16 mouse cellular contexts compared by ENCODE assay signal in genomic region chr4:24429929-24430752, GRCm38 (mm10).
DNase-seq lines count a peak whose midpoint lies in the region; ATAC-seq and TF ChIP-seq lines count a peak whose summit lies in the region.
"Had no signal": no experiment of that assay in that cellular context is flagged by ENCODE, and none has a peak within 500 bp of the region (broad histone marks: within the 10 kb centered on the region; RNA-seq: fewer than 3 reads in every experiment).

No protein-coding gene starts in this region.

- peak; percentile 47 for ATAC-seq in forebrain, embryonic 12.5 days (ENCODE audit: low FRiP score)
- peak; percentile 45; the same call in 1 of the 2 replicates for ATAC-seq in midbrain, embryonic 12.5 days (ENCODE audit: low FRiP score, low read depth)

- no peaks in the 10 kb centered on the region for H3K36me3 ChIP-seq in forebrain, embryonic 12.5 days (replicated peaks)
- H3K36me3 ChIP-seq in hindbrain, embryonic 10.5 days: no peaks in the 10 kb centered on the region
- H3K36me3 ChIP-seq in midbrain, embryonic 12.5 days: no peaks in the 10 kb centered on the region
- H3K36me3 ChIP-seq: embryonic facial prominence, embryonic 15.5 days; limb, embryonic 13.5 days; lung, embryonic 15.5 days had no signal

- H3K27ac ChIP-seq in forebrain, embryonic 12.5 days: peak overlapping the region; percentile 82
- H3K27ac ChIP-seq in hindbrain, embryonic 10.5 days: peak overlapping the region; percentile 72; the same call in 1 of the 2 replicates
- H3K27ac ChIP-seq in midbrain, embryonic 12.5 days (replicated peaks): peak overlapping the region; percentile 79
- H3K27ac ChIP-seq in olfactory bulb, adult 2 months (ENCODE audit: insufficient read depth, low read depth, low read length): no peak overlapping the region
- H3K27ac ChIP-seq: embryonic facial prominence, embryonic 15.5 days; limb, embryonic 13.5 days; lung, embryonic 15.5 days had no signal

- H3K4me3 ChIP-seq in forebrain, embryonic 12.5 days (replicated peaks): peak overlapping the region; percentile 34
- no peak overlapping the region for H3K4me3 ChIP-seq in hindbrain, embryonic 10.5 days
- H3K4me3 ChIP-seq in midbrain, embryonic 12.5 days: peak overlapping the region; percentile 28
- H3K4me3 ChIP-seq in olfactory bulb, adult 2 months (ENCODE audit: insufficient read depth, low read depth, low read length): peak overlapping the region; percentile 18
- H3K4me3 ChIP-seq: embryonic facial prominence, embryonic 15.5 days; limb, embryonic 13.5 days; lung, embryonic 15.5 days; megakaryocyte, embryonic 14.5 days had no signal

- TF ChIP-seq CTCF in olfactory bulb, adult 2 months (IDR thresholded peaks at IDR 0.05; ENCODE audit: insufficient read depth, low read depth, low read length): no peak

- H3K9ac ChIP-seq in forebrain, embryonic 12.5 days: peak overlapping the region; percentile 49
- H3K9ac ChIP-seq in midbrain, embryonic 12.5 days (replicated peaks): peak overlapping the region; percentile 37
- H3K9ac ChIP-seq: embryonic facial prominence, embryonic 15.5 days; limb, embryonic 13.5 days; lung, embryonic 15.5 days had no signal

- H3K4me2 ChIP-seq in forebrain, embryonic 12.5 days: peak overlapping the region; percentile 48
- H3K4me2 ChIP-seq in midbrain, embryonic 12.5 days (replicated peaks): peak overlapping the region; percentile 37
- H3K4me2 ChIP-seq: embryonic facial prominence, embryonic 15.5 days; limb, embryonic 13.5 days; lung, embryonic 15.5 days had no signal

- no peak for DNase-seq in hindbrain, embryonic 10.5 days (ENCODE audit: low spot score)
- no peak for DNase-seq in testis, postnatal 14 days (ENCODE audit: low spot score)
- no peak for DNase-seq in adrenal gland, adult 8-10 months
- DNase-seq in gastrocnemius, postnatal 4 days (ENCODE audit: low spot score in 2 of 2): no peak
- DNase-seq: cerebellum, adult 11 months; heart, postnatal 14 days; kidney, adult 8-10 months; right cerebral cortex, postnatal 25 days had no signal

- no peaks in the 10 kb centered on the region for H3K9me3 ChIP-seq in forebrain, embryonic 12.5 days
- H3K9me3 ChIP-seq in hindbrain, embryonic 10.5 days: no peaks in the 10 kb centered on the region
- H3K9me3 ChIP-seq in midbrain, embryonic 12.5 days: no peaks in the 10 kb centered on the region
- H3K9me3 ChIP-seq: embryonic facial prominence, embryonic 15.5 days; limb, embryonic 13.5 days; lung, embryonic 15.5 days had no signal

- TF ChIP-seq POLR2A in olfactory bulb, adult 2 months (IDR thresholded peaks at IDR 0.05; ENCODE audit: insufficient read depth, low read depth, low read length): no peak

- H3K27me3 ChIP-seq in forebrain, embryonic 12.5 days: no peaks in the 10 kb centered on the region
- no peaks in the 10 kb centered on the region for H3K27me3 ChIP-seq in hindbrain, embryonic 10.5 days (ENCODE audit: insufficient read depth, poor library complexity, severe bottlenecking)
- no peaks in the 10 kb centered on the region for H3K27me3 ChIP-seq in midbrain, embryonic 12.5 days
- H3K27me3 ChIP-seq: CH12.LX; embryonic facial prominence, embryonic 15.5 days; limb, embryonic 13.5 days; lung, embryonic 15.5 days; megakaryocyte, embryonic 14.5 days had no signal

- peaks cover 11% of the 10 kb centered on the region for H3K4me1 ChIP-seq in forebrain, embryonic 12.5 days
- H3K4me1 ChIP-seq in hindbrain, embryonic 10.5 days (replicated peaks): peaks cover 21% of the 10 kb centered on the region
- H3K4me1 ChIP-seq in midbrain, embryonic 12.5 days: peaks cover 14% of the 10 kb centered on the region; the same call in 1 of the 2 replicates
- no peaks in the 10 kb centered on the region for H3K4me1 ChIP-seq in olfactory bulb, adult 2 months (ENCODE audit: control insufficient read depth, insufficient read depth, low read length)
- H3K4me1 ChIP-seq: embryonic facial prominence, embryonic 15.5 days; limb, embryonic 13.5 days; lung, embryonic 15.5 days; megakaryocyte, embryonic 14.5 days had no signal

- 17% methylated on average over 8 of the region's 8 CpGs for WGBS in forebrain, embryonic 12.5 days
- 58% methylated on average over 8 of the region's 8 CpGs for WGBS in hindbrain, embryonic 10.5 days
- WGBS in midbrain, embryonic 12.5 days: 36% methylated on average over 8 of the region's 8 CpGs
- WGBS in olfactory bulb, adult 2 months: 23% methylated on average over 8 of the region's 8 CpGs
